Mouse (Mus musculus) megakaryocyte-erythroid progenitor cell, adult 5-6 weeks (primary cell): Measurements from ENCODE around the gene Elp6. TPM values are rescaled to one million over a fixed set of nuclear protein-coding genes. Genes with fewer than 3 reads are reported as not detected.
"Not testable (repeated sequence)": the region's sequence is repeated elsewhere in the genome, so short reads cannot be mapped to it uniquely, and the experiment has no call there.

ENCODE experiments used
- ATAC-seq: replicated peaks from 2 replicates; pipeline ENCODE4 v1.8.0; 2016; ENCODE audit warnings: mild to moderate bottlenecking, inconsistent platforms; ENCODE audit not compliant: severe bottlenecking, poor library complexity, low FRiP score, low TSS enrichment
- total RNA-seq, 2 experiments: library from RNA; stranded (forward) in 1 of 2; stranded (reverse) in 1 of 2; fragments of 200-1000, 215-1000 nt in 1 of 2; fragments of >200 nt in 1 of 2; fragmentation: Nextera tagmentation in 1 of 2; gene quantifications; 2 replicates each; pipeline ENCODE4 v1.2.3; 2014 to 2017

Elp6 gene
- total RNA-seq, 2 experiments from 2014 or later: 10.1 to 10.2 TPM

GRCm38 (mm10) chr9:110314706-110315105, 9.7 kb downstream of the Elp6 start:
- no peak for ATAC-seq

DNA sequence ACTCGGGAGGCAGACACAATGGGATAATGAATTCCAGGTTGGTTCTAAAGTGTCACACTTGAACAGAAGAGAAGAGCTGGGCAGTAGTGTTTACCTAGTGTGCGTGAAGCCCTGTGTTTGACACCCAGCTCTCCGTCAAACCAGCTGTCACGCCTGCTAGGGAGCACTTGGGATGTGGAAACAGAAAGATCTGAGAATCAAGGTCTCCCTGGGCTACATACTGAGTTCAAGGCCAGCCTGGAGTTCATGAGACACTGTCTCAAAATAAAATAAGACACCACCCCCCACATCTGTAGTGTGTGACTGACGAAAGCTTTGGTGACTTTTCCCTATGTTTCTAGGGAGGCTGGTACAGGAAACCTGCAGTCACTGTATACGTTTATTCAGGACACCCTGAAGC, 10.4 kb downstream of the Elp6 start:
- ATAC-seq: no peak

DNA sequence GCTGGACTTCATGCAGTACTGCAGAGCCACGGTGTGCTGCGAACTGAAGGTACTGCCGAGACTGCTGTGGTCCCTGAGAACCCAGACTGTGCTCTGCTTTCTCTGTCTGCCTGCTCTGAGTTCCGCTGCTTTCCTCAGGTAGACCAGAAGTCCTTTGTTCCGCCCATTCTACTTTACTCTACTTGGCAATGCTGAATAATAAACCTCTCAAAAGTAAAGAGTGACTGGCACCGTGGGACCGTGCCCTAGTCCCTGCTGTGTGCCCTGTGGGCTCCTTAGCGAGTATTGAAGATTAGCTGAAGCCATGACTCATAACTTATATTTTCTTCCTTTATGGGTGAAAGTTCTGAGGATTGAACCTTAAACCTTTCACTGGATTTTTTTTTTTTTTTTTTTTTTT, 10.9 kb downstream of the Elp6 start:
- ATAC-seq: no peak

DNA sequence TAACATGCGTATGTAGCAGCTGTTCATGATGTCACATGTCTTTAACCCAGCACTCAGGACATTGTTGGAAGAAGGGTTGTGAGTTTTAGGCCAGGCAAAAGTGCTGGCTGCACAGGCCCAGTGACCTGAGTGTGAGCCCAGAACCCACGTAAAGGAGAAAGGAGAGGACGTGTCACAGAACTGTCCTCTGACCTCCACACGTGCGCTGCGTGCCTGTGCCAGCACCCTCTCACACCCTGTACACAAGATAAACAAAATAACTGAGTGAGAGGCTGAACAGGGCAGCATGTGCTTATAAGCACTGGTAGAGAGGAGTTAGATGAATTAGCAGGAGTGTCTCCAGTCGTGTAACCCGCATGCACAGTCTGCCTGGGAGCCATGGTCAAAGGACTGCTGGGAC, 11.5 kb downstream of the Elp6 start:
- no peak for ATAC-seq

DNA sequence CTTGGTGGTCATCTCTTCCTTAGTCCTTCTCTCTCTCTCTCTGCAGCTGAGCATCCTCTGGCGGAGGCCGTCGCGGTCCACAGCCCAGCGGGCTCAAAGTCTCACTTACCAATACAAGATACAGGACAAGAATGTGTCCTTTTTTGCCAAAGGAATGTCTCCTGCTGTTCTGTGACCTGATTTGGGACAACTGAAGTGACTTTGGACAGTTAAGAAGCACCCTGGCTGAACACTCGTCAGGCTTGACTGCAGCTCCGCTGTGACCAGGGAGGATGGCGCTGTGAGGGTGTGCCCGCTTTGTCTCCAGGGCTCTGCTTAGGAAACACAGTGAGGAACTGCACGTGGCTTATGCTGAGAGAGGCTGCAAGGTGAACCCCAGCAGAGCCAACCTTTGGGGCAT, 15.8 kb downstream of the Elp6 start:
- ATAC-seq: no peak

- no peak for ATAC-seq
These were observed 18.0 kb downstream of the Elp6 start for GRCm38 (mm10) chr9:110322972-110323371.

GRCm38 (mm10) chr9:110324181-110324580, 19.2 kb downstream of the Elp6 start:
- ATAC-seq: no peak

DNA sequence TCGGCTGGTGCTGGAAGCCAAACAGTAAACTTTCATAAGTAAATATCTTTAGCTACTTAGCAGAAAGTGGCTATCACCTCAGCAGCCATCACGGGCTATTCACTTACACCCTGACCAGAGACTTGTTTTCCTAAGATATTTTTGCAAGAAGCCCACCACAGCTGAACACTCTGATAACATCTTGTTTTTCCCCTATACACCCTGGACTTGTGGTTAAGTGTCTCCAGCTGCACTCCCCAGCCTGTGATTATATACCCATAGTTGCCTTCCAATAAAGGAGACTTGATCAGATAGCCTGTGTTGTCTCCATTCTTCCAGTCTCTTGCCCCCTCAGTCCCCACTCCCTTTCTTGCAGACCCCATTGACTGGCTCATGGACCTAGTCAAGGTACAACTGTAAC, 23.2 kb downstream of the Elp6 start:
- ATAC-seq: no peak

- ATAC-seq: peak; percentile 54
These were observed 24.1 kb downstream of the Elp6 start for GRCm38 (mm10) chr9:110328946-110329630.

- ATAC-seq: peak; percentile 48
These were observed 24.7 kb downstream of the Elp6 start for GRCm38 (mm10) chr9:110329655-110330054.

- no peak for ATAC-seq
These were observed 25.4 kb downstream of the Elp6 start for GRCm38 (mm10) chr9:110330341-110330740.

DNA sequence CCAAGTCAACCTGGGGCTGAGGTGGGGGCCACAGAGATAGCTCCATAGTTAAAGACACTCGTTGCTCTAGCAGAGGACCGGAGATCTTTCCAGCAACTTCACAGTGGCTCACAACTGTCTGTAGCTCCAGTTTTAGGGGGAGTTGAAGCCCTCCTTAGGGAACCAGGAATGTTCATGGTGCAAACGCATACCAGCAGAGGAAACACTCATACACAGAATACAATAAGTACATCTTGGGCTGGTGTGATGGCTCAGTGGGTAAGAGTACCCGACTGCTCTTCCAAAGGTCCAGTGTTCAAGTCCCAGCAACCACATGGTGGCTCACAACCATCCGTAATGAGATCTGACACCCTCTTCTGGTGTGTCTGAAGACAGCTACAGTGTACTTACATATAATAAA, 25.9 kb downstream of the Elp6 start:
- ATAC-seq: not testable (repeated sequence)

GRCm38 (mm10) chr9:110333135-110333895, 28.3 kb downstream of the Elp6 start, which contains the start of gene Scap:
TSS of gene Scap (plus strand) at chr9:110333288.
- ATAC-seq: peak; percentile 79

GRCm38 (mm10) chr9:110333896-110334259, 28.9 kb downstream of the Elp6 start:
- ATAC-seq: peak; percentile 4; the same call in 1 of the 2 replicates

- ATAC-seq: no peak
These were observed 29.9 kb downstream of the Elp6 start for GRCm38 (mm10) chr9:110334849-110335248.

DNA sequence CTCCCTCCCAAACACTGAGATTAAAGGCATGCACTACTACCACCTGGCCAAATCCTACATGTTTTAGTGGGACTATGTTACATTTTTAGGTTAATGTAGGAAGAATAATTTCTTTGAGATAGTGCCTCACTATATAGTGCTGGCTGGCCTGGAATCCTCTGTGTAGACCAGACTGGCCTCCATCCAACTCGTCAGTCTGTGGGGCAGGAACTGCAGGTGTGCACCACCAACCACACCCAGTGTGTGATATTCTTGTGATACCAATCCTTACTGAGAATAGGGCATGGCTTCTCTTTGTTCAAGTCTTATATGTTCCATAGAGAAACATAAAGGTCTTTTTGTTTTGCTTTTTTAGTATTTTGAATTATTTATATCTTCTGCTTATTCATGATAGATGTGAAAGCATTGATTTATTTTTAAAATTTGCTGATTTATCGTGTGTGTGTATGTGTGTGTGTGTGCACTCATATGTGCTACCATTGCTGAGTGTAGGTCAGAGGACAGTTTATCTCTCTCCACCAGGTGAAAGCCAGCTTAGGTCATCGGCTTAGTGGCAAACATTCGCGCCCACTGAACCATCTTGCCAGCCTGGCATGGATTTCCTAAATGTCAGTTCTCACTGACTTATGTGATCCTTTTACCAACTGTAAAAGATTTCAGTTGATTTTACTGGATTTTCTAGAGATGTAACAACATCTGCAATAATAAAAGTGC, 35.2 kb downstream of the Elp6 start:
- ATAC-seq: peak; percentile 65; the same call in 1 of the 2 replicates

DNA sequence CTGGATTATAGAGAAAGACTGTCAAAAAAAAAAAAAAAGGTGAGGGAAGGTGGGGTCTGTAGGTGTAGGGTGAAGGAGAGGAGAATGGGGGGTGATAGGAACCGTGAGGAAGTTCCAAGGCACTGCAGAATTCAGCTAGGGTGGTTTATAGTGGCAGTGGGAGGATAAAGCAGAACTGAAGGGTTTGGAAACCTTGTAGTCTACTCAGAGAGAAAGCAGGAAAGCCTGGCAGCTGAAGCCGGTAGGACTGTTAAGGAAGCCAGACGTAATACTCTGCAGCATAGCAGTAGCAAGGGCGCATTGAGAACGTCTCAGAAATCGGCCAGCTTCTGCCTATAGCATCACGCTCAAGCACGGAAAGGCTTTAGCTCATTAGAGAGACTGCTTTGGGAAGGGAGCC, 37.0 kb downstream of the Elp6 start:
- ATAC-seq: no peak

- no peak for ATAC-seq
These were observed 38.8 kb downstream of the Elp6 start for GRCm38 (mm10) chr9:110343805-110344204.

DNA sequence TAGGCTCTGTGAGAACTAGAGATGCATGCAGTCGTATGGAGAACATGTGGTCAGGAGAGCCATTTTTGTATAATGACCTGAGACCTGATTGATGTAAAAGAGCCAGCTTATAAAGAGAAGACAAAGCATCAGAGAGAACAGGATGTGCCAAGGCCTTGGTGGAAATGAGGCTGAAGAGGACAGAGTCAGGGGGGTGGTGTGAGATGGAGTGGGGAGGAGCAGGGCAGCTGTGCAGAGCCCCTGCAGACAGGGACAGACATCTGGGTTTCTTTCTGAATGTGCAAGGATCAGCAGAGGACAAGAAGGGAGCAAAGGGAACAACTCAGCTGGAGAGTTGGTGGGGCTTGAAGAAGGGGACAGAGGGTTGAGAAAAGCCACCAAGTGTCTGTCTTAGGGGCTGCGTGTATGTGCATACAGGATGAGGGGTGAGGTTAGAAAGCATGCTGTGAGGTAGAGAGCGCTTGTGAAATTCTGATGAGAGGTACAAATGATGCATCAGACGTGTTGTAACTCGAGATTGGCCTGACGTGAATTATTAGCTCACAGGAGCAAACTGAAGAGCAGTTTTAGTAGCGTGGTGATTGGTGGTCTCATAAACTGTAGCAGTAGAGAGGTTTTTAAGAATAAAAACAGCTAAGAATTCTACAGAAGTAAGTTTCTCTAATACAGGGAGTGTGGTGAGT, 40.2 kb downstream of the Elp6 start:
- no peak for ATAC-seq

DNA sequence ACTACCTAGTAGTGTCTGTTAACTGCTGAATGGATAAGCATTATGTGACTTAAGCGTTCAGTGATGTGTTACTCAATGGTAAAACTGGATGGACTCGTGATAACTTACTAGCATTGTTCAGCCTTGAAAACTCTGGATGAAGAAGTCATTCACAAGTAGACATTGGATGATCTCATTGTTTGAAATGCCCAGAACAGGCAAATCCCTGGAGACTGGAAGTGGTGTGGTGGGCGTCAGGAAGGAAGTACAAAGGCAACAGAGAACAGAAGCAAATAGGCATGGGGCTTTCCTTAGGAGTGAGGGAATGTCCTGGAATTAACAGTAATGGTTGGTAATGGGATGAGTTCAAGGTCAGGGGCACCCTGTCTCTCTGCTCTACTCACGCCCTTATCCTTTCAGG, 43.9 kb downstream of the Elp6 start:
- ATAC-seq: no peak
